Mouse (Mus musculus): Measurements from ENCODE around the gene Gm28043. TPM values are rescaled to one million over a fixed set of nuclear protein-coding genes. Genes with fewer than 3 reads are reported as not detected.

The Gm28043 gene
- polyA plus RNA-seq, 1 experiment from 2014 or later, result 2.1 TPM

DNA sequence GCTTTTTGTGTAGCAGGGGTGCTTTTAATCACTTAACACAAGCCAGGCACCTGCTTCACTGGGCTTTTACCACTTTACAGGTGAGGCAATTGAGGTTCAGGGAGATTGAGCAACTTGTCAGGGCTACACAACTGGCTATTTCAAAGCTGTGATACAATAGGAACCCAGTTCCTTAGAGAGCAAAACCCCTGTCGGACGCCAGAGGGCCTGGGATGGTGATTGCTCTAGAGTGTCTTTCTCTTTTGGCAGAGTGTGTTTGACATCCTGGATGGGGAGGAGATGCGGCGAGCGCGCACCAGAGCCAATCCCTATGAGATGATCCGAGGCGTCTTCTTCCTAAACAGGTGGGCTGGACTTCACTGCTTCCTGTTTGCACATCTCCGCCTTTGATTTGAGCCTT is 67.0 kb downstream of the Gm28043 start:
- H3K27ac ChIP-seq (replicated peaks in 1 of 2; ENCODE audit: control insufficient read depth in 1 of 2, insufficient read depth in 1 of 2, low read depth in 2 of 2, low read length in 2 of 2), result no peak overlapping the region
- no peak overlapping the region for H3K4me2 ChIP-seq (ENCODE audit: low read length)
- WGBS, result 93% methylated on average over 9 of the region's 9 CpGs
- H3K36me3 ChIP-seq (ENCODE audit: control insufficient read depth, insufficient read depth, low read length), result peaks cover 92% of the 10 kb centered on the region
- no peak for ATAC-seq (ENCODE audit: insufficient number of reproducible peaks, insufficient read depth, low FRiP score, low read depth)
- peaks cover under 1 to 13% of the 10 kb centered on the region in 2 experiments; a peak in 3 of 4 replicates for H3K4me1 ChIP-seq (ENCODE audit: control insufficient read depth in 2 of 2, insufficient read depth in 2 of 2, low read length in 2 of 2)
- no peaks in the 10 kb centered on the region for H3K27me3 ChIP-seq (ENCODE audit: control insufficient read depth, insufficient read depth, low read length)
- no peak overlapping the region for H3K9ac ChIP-seq (ENCODE audit: low read length)
- no peak overlapping the region for H3K4me3 ChIP-seq (ENCODE audit: control insufficient read depth in 1 of 2, insufficient read depth in 1 of 2, low read depth in 1 of 2, low read length in 2 of 2)
- H3K9me3 ChIP-seq (ENCODE audit: control insufficient read depth, low read length), result no peaks in the 10 kb centered on the region

DNA sequence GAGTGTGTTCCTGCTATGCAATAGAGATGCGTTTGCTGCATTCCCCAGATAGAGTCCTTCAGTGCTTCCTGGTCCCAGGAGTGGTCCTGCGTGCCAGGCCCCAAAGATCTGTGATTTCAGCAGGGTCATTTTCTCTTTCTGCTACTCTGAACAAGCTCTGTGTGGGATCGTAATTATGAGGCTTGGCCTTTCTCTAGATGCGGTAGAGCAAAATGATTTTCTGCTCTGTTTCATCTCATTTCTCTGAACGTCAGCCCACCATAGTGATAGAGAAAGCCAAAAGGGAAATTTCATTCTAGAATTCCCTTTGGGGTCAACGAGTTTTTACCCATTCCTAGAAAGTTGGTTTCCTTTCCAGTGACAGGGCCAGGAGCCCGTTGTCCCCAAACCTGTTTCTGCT is 67.6 kb downstream of the Gm28043 start:
- H3K27me3 ChIP-seq (ENCODE audit: control insufficient read depth, insufficient read depth, low read length), result no peaks in the 10 kb centered on the region
- no peak overlapping the region for H3K4me3 ChIP-seq (ENCODE audit: control insufficient read depth in 1 of 2, insufficient read depth in 1 of 2, low read depth in 1 of 2, low read length in 2 of 2)
- peaks cover 87% of the 10 kb centered on the region for H3K36me3 ChIP-seq (ENCODE audit: control insufficient read depth, insufficient read depth, low read length)
- H3K4me2 ChIP-seq (ENCODE audit: low read length), result no peak overlapping the region
- H3K4me1 ChIP-seq (ENCODE audit: control insufficient read depth in 2 of 2, insufficient read depth in 2 of 2, low read length in 2 of 2), result peaks cover 4 to 19% of the 10 kb centered on the region in 2 experiments; a peak in 3 of 4 replicates
- no peak overlapping the region for H3K9ac ChIP-seq (ENCODE audit: low read length)
- H3K27ac ChIP-seq (replicated peaks in 1 of 2; ENCODE audit: control insufficient read depth in 1 of 2, insufficient read depth in 1 of 2, low read depth in 2 of 2, low read length in 2 of 2), result no peak overlapping the region
- no peak for ATAC-seq (ENCODE audit: insufficient number of reproducible peaks, insufficient read depth, low FRiP score, low read depth)
- 86% methylated on average over 7 of the region's 7 CpGs for WGBS
- H3K9me3 ChIP-seq (ENCODE audit: control insufficient read depth, low read length), result no peaks in the 10 kb centered on the region

DNA sequence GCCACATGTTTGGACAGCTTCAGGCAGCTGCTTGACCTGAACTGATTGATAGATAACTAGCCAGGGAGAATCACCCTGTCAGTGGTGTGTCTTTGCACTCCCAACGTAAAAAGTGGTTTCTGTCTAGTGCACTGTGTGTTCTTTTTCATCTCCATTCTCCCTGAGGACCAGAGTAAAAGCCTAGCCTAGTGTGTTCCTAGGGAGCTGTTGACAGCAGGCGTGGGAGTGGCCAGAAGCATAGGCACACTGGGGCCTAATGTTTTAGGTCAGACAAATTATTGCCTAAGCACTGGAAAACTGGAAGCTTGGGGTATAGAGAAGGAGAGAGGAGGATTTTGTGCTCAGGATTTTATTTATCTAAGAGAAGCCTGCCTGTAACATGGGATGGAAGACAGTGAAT is 68.5 kb downstream of the Gm28043 start:
- H3K9me3 ChIP-seq (ENCODE audit: control insufficient read depth, low read length), result no peaks in the 10 kb centered on the region
- H3K9ac ChIP-seq (ENCODE audit: low read length), result no peak overlapping the region
- 42% methylated on average over 2 of the region's 2 CpGs for WGBS
- H3K4me2 ChIP-seq (ENCODE audit: low read length), result no peak overlapping the region
- ATAC-seq (ENCODE audit: insufficient number of reproducible peaks, insufficient read depth, low FRiP score, low read depth), result no peak
- H3K27ac ChIP-seq (replicated peaks in 1 of 2; ENCODE audit: control insufficient read depth in 1 of 2, insufficient read depth in 1 of 2, low read depth in 2 of 2, low read length in 2 of 2), result no peak overlapping the region
- H3K4me3 ChIP-seq (ENCODE audit: control insufficient read depth in 1 of 2, insufficient read depth in 1 of 2, low read depth in 1 of 2, low read length in 2 of 2), result no peak overlapping the region
- H3K27me3 ChIP-seq (ENCODE audit: control insufficient read depth, insufficient read depth, low read length), result no peaks in the 10 kb centered on the region
- peaks cover 11 to 26% of the 10 kb centered on the region in 2 experiments for H3K4me1 ChIP-seq (ENCODE audit: control insufficient read depth in 2 of 2, insufficient read depth in 2 of 2, low read length in 2 of 2)
- H3K36me3 ChIP-seq (ENCODE audit: control insufficient read depth, insufficient read depth, low read length), result peaks cover 83% of the 10 kb centered on the region

DNA sequence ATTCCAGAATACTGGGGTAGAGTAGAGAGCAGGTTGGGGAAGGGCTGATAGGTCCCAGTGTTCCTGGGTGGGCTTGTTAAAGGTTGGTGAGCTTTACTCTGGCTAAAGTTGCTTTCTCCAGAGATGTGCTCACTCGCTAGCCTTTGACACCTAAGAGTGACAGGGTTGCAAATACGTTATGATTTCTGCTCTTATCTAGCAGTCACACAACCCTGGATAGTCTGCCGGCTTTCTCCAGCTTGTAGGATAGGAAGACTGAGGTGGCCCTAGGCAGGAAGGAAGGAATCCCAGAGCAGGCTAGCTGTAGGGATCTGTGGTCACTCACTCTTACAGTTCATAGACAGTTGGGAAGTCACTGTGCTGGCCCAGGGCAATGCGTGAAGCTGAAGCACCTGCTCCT is 69.6 kb downstream of the Gm28043 start:
- no peak overlapping the region for H3K4me2 ChIP-seq (ENCODE audit: low read length)
- 55% methylated on average over 4 of the region's 4 CpGs for WGBS
- no peak for ATAC-seq (ENCODE audit: insufficient number of reproducible peaks, insufficient read depth, low FRiP score, low read depth)
- H3K4me1 ChIP-seq (ENCODE audit: control insufficient read depth in 2 of 2, insufficient read depth in 2 of 2, low read length in 2 of 2), result peaks cover 14 to 32% of the 10 kb centered on the region in 2 experiments
- no peaks in the 10 kb centered on the region for H3K27me3 ChIP-seq (ENCODE audit: control insufficient read depth, insufficient read depth, low read length)
- no peak overlapping the region for H3K9ac ChIP-seq (ENCODE audit: low read length)
- H3K4me3 ChIP-seq (ENCODE audit: control insufficient read depth in 1 of 2, insufficient read depth in 1 of 2, low read depth in 1 of 2, low read length in 2 of 2), result no peak overlapping the region
- no peaks in the 10 kb centered on the region for H3K9me3 ChIP-seq (ENCODE audit: control insufficient read depth, low read length)
- H3K36me3 ChIP-seq (ENCODE audit: control insufficient read depth, insufficient read depth, low read length), result peaks cover 78% of the 10 kb centered on the region
- H3K27ac ChIP-seq (replicated peaks in 1 of 2; ENCODE audit: control insufficient read depth in 1 of 2, insufficient read depth in 1 of 2, low read depth in 2 of 2, low read length in 2 of 2), result no peak overlapping the region

DNA sequence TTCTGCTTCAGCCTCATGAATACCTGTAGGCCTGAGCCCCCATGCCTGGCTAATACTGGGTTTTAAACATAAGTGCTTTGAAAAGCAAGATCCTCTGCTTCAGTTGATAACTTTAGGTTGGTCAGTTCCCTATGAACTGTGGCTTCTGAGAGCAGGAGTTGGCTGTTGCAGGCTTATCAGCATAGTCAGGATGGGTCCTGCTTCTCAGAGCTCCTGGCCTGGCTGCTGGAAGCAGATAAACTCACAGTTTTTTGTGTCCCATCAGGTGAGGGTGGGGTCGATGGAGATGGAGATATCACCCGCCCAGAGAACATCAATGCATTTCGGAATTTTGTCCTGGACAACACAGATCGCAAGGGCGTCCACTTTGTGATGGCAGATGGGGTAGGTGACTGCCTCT is 72.1 kb downstream of the Gm28043 start:
- WGBS, result 85% methylated on average over 5 of the region's 5 CpGs
- H3K9ac ChIP-seq (ENCODE audit: low read length), result no peak overlapping the region

DNA sequence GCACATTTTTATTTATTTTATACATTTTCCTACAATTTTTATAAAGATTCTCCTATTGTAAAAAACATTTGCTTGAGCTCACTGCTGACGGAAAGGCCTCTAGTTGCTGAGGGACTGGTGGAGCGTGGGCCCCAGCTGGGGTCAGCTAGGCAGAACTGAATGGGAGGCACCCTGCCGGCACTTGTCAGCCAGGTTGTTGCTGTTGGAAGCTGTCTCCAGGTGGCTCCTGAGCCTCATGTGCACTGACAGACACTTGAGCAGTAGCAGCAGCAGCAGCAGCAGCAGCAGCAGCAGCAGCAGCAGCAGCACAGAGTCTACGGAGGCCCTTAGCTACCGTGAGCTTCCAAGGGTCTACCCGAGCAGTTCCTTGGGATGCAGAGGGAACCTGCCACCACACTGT is 72.7 kb downstream of the Gm28043 start:
- 34% methylated on average over 6 of the region's 6 CpGs for WGBS
- Histone ChIP-seq H3K4me1 (ENCODE audit: control insufficient read depth in 2 of 2, insufficient read depth in 2 of 2, low read length in 2 of 2) (peaks cover 14 to 32% of the 10 kb centered on the region in 2 experiments), H3K27ac (replicated peaks in 1 of 2; ENCODE audit: control insufficient read depth in 1 of 2, insufficient read depth in 1 of 2, low read depth in 2 of 2, low read length in 2 of 2) (peak overlapping the region; percentile 66 to 90), H3K27me3 (ENCODE audit: control insufficient read depth, insufficient read depth, low read length) (no peaks in the 10 kb centered on the region), H3K9me3 (ENCODE audit: control insufficient read depth, low read length) (no peaks in the 10 kb centered on the region), H3K4me2 (ENCODE audit: low read length) (peak overlapping the region; percentile 25; the same call in 1 of the 2 replicates), H3K36me3 (ENCODE audit: control insufficient read depth, insufficient read depth, low read length) (peaks cover 80% of the 10 kb centered on the region), H3K4me3 (ENCODE audit: control insufficient read depth in 1 of 2, insufficient read depth in 1 of 2, low read depth in 1 of 2, low read length in 2 of 2) (no peak overlapping the region), H3K9ac (ENCODE audit: low read length) (peak overlapping the region; percentile 57; the same call in 1 of the 2 replicates)
- no peak for ATAC-seq (ENCODE audit: insufficient number of reproducible peaks, insufficient read depth, low FRiP score, low read depth)

More for the DNA sequence above, 72.1 kb downstream of the Gm28043 start:
- H3K4me2 ChIP-seq (ENCODE audit: low read length), result no peak overlapping the region
- H3K27ac ChIP-seq (replicated peaks in 1 of 2; ENCODE audit: control insufficient read depth in 1 of 2, insufficient read depth in 1 of 2, low read depth in 2 of 2, low read length in 2 of 2), result no peak overlapping the region
- H3K27me3 ChIP-seq (ENCODE audit: control insufficient read depth, insufficient read depth, low read length), result no peaks in the 10 kb centered on the region
- no peaks in the 10 kb centered on the region for H3K9me3 ChIP-seq (ENCODE audit: control insufficient read depth, low read length)
- no peak overlapping the region for H3K4me3 ChIP-seq (ENCODE audit: control insufficient read depth in 1 of 2, insufficient read depth in 1 of 2, low read depth in 1 of 2, low read length in 2 of 2)
- peaks cover 14 to 32% of the 10 kb centered on the region in 2 experiments for H3K4me1 ChIP-seq (ENCODE audit: control insufficient read depth in 2 of 2, insufficient read depth in 2 of 2, low read length in 2 of 2)
- no peak for ATAC-seq (ENCODE audit: insufficient number of reproducible peaks, insufficient read depth, low FRiP score, low read depth)
- H3K36me3 ChIP-seq (ENCODE audit: control insufficient read depth, insufficient read depth, low read length), result peaks cover 83% of the 10 kb centered on the region

DNA sequence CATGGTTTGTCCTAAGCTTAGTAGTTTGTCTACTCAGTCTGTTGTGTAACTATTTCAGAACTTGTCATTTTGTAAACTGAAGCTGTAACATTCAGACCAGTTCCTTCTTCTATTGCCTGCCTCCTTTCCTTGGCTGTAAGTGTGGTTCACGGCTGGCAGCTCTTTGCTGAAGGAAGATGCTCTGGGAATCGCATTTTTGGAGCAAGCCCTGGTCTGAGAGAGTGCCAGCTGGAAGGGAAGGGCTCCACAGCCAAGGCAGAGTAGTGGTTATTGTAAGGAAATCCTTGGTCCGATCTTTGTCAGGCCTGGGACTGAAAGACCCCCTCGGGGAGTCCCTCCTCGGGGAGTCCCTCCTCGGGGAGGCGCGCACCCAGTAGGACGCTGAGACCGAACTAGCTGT is 73.9 kb downstream of the Gm28043 start:
- Histone ChIP-seq H3K27me3 (ENCODE audit: control insufficient read depth, insufficient read depth, low read length) (no peaks in the 10 kb centered on the region), H3K4me3 (ENCODE audit: control insufficient read depth in 1 of 2, insufficient read depth in 1 of 2, low read depth in 1 of 2, low read length in 2 of 2) (no peak overlapping the region), H3K4me2 (ENCODE audit: low read length) (no peak overlapping the region), H3K27ac (replicated peaks in 1 of 2; ENCODE audit: control insufficient read depth in 1 of 2, insufficient read depth in 1 of 2, low read depth in 2 of 2, low read length in 2 of 2) (peak overlapping the region in 1 of 2 experiments; percentile 90; a peak in 3 of 4 replicates), H3K4me1 (ENCODE audit: control insufficient read depth in 2 of 2, insufficient read depth in 2 of 2, low read length in 2 of 2) (peaks cover 14 to 24% of the 10 kb centered on the region in 2 experiments), H3K36me3 (ENCODE audit: control insufficient read depth, insufficient read depth, low read length) (peaks cover 76% of the 10 kb centered on the region), H3K9ac (ENCODE audit: low read length) (0 out of 2 replicates have a peak overlapping the region, but pooled peaks have one; percentile 31), H3K9me3 (ENCODE audit: control insufficient read depth, low read length) (no peaks in the 10 kb centered on the region)
- no peak for ATAC-seq (ENCODE audit: insufficient number of reproducible peaks, insufficient read depth, low FRiP score, low read depth)
- WGBS, result 91% methylated on average over 10 of the region's 10 CpGs

DNA sequence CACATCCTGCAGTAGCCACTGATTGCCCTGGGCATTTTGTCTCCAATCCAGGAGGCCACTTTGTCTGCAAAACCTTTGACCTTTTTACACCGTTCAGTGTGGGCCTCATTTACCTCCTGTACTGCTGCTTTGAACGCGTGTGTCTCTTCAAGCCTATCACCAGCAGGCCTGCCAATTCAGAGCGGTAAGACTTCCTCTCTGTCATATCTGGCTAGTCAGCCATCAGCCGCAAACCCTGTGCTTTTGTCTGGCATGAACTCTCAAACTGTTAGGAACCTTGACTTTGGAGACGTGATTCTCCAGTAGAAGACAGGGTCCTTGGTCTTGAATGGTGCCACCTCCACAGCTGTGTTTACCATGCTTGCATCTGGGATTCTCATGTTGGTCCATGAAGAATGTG is 75.6 kb downstream of the Gm28043 start:
- WGBS, result 73% methylated on average over 6 of the region's 6 CpGs
- H3K9ac ChIP-seq (ENCODE audit: low read length), result no peak overlapping the region
- H3K4me3 ChIP-seq (ENCODE audit: control insufficient read depth in 1 of 2, insufficient read depth in 1 of 2, low read depth in 1 of 2, low read length in 2 of 2), result no peak overlapping the region
- H3K4me2 ChIP-seq (ENCODE audit: low read length), result no peak overlapping the region
- no peak overlapping the region for H3K27ac ChIP-seq (replicated peaks in 1 of 2; ENCODE audit: control insufficient read depth in 1 of 2, insufficient read depth in 1 of 2, low read depth in 2 of 2, low read length in 2 of 2)
- no peaks in the 10 kb centered on the region for H3K27me3 ChIP-seq (ENCODE audit: control insufficient read depth, insufficient read depth, low read length)
- H3K36me3 ChIP-seq (ENCODE audit: control insufficient read depth, insufficient read depth, low read length), result peaks cover 76% of the 10 kb centered on the region
- ATAC-seq (ENCODE audit: insufficient number of reproducible peaks, insufficient read depth, low FRiP score, low read depth), result no peak
- peaks cover 14 to 24% of the 10 kb centered on the region in 2 experiments for H3K4me1 ChIP-seq (ENCODE audit: control insufficient read depth in 2 of 2, insufficient read depth in 2 of 2, low read length in 2 of 2)
- no peaks in the 10 kb centered on the region for H3K9me3 ChIP-seq (ENCODE audit: control insufficient read depth, low read length)

All from heart, embryonic 14.5 days (tissue).